Mouse (Mus musculus): ENCODE results near the gene Olfr1505. TPM values are rescaled to one million over a fixed set of nuclear protein-coding genes. Genes with fewer than 3 reads are reported as not detected.

Gene Olfr1505
- polyA plus RNA-seq (2014; fragmentation: Nextera tagmentation; extraction: Ambion mirVana): not detected in 2 replicates

DNA sequence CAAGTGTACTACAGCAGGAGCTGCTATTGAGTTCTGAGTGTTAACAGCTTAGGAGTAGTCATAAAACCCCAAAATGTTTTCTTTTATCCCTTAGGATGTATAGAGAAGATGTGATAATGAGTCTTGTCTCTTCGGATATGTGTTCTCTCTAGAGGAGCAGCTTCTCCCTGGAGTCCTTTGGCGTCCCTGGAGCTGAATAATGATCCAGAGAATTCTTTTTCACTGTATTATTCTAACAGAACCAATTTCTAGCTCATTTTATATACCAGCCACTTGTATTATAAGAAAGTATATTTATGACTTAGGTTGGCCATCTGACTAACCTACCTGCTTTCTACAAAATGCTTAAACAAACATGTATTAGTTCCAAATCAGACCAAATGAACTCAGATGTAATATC is at the start of gene Olfr1505:
Gene Olfr1505 (plus strand): TSS at position 301 of the 400 bp plus-strand sequence.
- no peaks in the 10 kb centered on the region for H3K4me1 ChIP-seq (replicated peaks; ENCODE audit: control insufficient read depth, insufficient read depth, low read length)
- DNase-seq (ENCODE audit: low spot score) (no peak), ATAC-seq (replicated peaks; ENCODE audit: low FRiP score) (no peak)
- no peak within 1 kb of the TSS for H3K4me2 ChIP-seq (ENCODE audit: low read depth, low read length, severe bottlenecking)
- H3K9ac ChIP-seq (ENCODE audit: low read length): no peak within 1 kb of the TSS
- WGBS: 81% methylated on average over 2 of the region's 2 CpGs
- no peak within 1 kb of the TSS for H3K4me3 ChIP-seq (ENCODE audit: low read depth, low read length)
- H3K27ac ChIP-seq (ENCODE audit: low read depth, low read length): no peak within 1 kb of the TSS
- H3K36me3 ChIP-seq (ENCODE audit: control insufficient read depth, insufficient read depth, low read length): no peaks in the 10 kb centered on the region
- H3K9me3 ChIP-seq (ENCODE audit: control insufficient read depth, low read length): no peaks in the 10 kb centered on the region
- no peaks in the 10 kb centered on the region for H3K27me3 ChIP-seq (ENCODE audit: control insufficient read depth, insufficient read depth, low read length)

GRCm38 (mm10) chr19:13897828-13898227 is 15.5 kb upstream of the Olfr1505 start, which contains the start of gene Olfr1504:
Gene Olfr1504 (minus strand): TSS chr19:13897928.
- ATAC-seq (replicated peaks; ENCODE audit: low FRiP score): no peak
- no peak within 1 kb of the TSS for H3K4me2 ChIP-seq (ENCODE audit: low read depth, low read length, severe bottlenecking)
- WGBS: 55% methylated on average over 1 of the region's 1 CpGs

More at GRCm38 (mm10) chr19:13897828-13898227, 15.5 kb upstream of the Olfr1505 start, which contains the start of gene Olfr1504:
- Histone ChIP-seq H3K4me1 (replicated peaks; ENCODE audit: control insufficient read depth, insufficient read depth, low read length) (no peaks in the 10 kb centered on the region), H3K27ac (ENCODE audit: low read depth, low read length) (no peak within 1 kb of the TSS), H3K9ac (ENCODE audit: low read length) (no peak within 1 kb of the TSS), H3K4me3 (ENCODE audit: low read depth, low read length) (no peak within 1 kb of the TSS), H3K9me3 (ENCODE audit: control insufficient read depth, low read length) (no peaks in the 10 kb centered on the region), H3K36me3 (ENCODE audit: control insufficient read depth, insufficient read depth, low read length) (no peaks in the 10 kb centered on the region), H3K27me3 (ENCODE audit: control insufficient read depth, insufficient read depth, low read length) (no peaks in the 10 kb centered on the region)
- DNase-seq (ENCODE audit: low spot score): no peak

Other genes with a start within 250 kb of the Olfr1505 start
- not detected in 2 replicates for gene Olfr1491, start 216.3 kb upstream of the Olfr1505 start, polyA plus RNA-seq (2014; fragmentation: Nextera tagmentation; extraction: Ambion mirVana)
- gene Olfr1493-ps1, start 190.3 kb upstream of the Olfr1505 start, polyA plus RNA-seq (2014; fragmentation: Nextera tagmentation; extraction: Ambion mirVana): not detected in 2 replicates
- gene Olfr1494, start 173.8 kb upstream of the Olfr1505 start, polyA plus RNA-seq (2014; fragmentation: Nextera tagmentation; extraction: Ambion mirVana): not detected in 2 replicates
- gene Olfr1495, start 148.9 kb upstream of the Olfr1505 start, polyA plus RNA-seq (2014; fragmentation: Nextera tagmentation; extraction: Ambion mirVana): not detected in 2 replicates
- gene Olfr1496, start 135.7 kb upstream of the Olfr1505 start, polyA plus RNA-seq (2014; fragmentation: Nextera tagmentation; extraction: Ambion mirVana): not detected in 2 replicates
- gene Olfr1497, start 115.3 kb upstream of the Olfr1505 start, polyA plus RNA-seq (2014; fragmentation: Nextera tagmentation; extraction: Ambion mirVana): not detected in 2 replicates
- not detected in 2 replicates for gene Olfr1499, start 94.1 kb upstream of the Olfr1505 start, polyA plus RNA-seq (2014; fragmentation: Nextera tagmentation; extraction: Ambion mirVana)
- gene Olfr1500, start 83.0 kb upstream of the Olfr1505 start, polyA plus RNA-seq (2014; fragmentation: Nextera tagmentation; extraction: Ambion mirVana): not detected in 2 replicates
- gene Olfr1501, start 62.8 kb upstream of the Olfr1505 start, polyA plus RNA-seq (2014; fragmentation: Nextera tagmentation; extraction: Ambion mirVana): not detected in 2 replicates
- gene Olfr1502, start 51.7 kb upstream of the Olfr1505 start, polyA plus RNA-seq (2014; fragmentation: Nextera tagmentation; extraction: Ambion mirVana): not detected in 2 replicates
- gene Olfr1504, start 15.6 kb upstream of the Olfr1505 start, polyA plus RNA-seq (2014; fragmentation: Nextera tagmentation; extraction: Ambion mirVana): not detected in 2 replicates

Data from forebrain, embryonic 11.5 days (tissue).